8 mouse cellular contexts compared by ENCODE assay signal in genomic region chr8:121952122-121952521, GRCm38 (mm10). TPM values are rescaled to one million over a fixed set of nuclear protein-coding genes. Genes with fewer than 3 reads are reported as not detected.
DNase-seq lines count a peak whose midpoint lies in the region; ATAC-seq and TF ChIP-seq lines count a peak whose summit lies in the region.

No protein-coding gene starts in this region.

- no peak for ATAC-seq in heart, embryonic 14.5 days (ENCODE audit: insufficient number of reproducible peaks, insufficient read depth, low FRiP score, low read depth)
- no peak for ATAC-seq in G1E (ENCODE audit: extremely low read depth, insufficient number of reproducible peaks, low FRiP score, poor library complexity, severe bottlenecking)
- ATAC-seq in hindbrain, embryonic 12.5 days (ENCODE audit: low FRiP score): no peak
- no peak for ATAC-seq in midbrain, embryonic 11.5 days (ENCODE audit: low FRiP score)

- no peaks in the 10 kb centered on the region for H3K9me3 ChIP-seq in heart, embryonic 14.5 days (ENCODE audit: control insufficient read depth, low read length)
- H3K9me3 ChIP-seq in G1E (replicated peaks): no peaks in the 10 kb centered on the region
- H3K9me3 ChIP-seq in hindbrain, embryonic 12.5 days (replicated peaks): no peaks in the 10 kb centered on the region
- H3K9me3 ChIP-seq in midbrain, embryonic 11.5 days (ENCODE audit: control insufficient read depth, low read length): no peaks in the 10 kb centered on the region

- H3K4me3 ChIP-seq in heart, embryonic 14.5 days (ENCODE audit: control insufficient read depth in 1 of 2, insufficient read depth in 1 of 2, low read depth in 1 of 2, low read length in 2 of 2): peak overlapping the region in 1 of 2 experiments; percentile 91; a peak in 1 of 4 replicates
- H3K4me3 ChIP-seq in G1E (ENCODE audit: low read depth, low read length): peak overlapping the region; percentile 63; the same call in 1 of the 2 replicates
- H3K4me3 ChIP-seq in hindbrain, embryonic 12.5 days: peak overlapping the region; percentile 11
- H3K4me3 ChIP-seq in midbrain, embryonic 11.5 days (ENCODE audit: low read depth, low read length): no peak overlapping the region

- peaks cover 32% of the 10 kb centered on the region for H3K36me3 ChIP-seq in heart, embryonic 14.5 days (ENCODE audit: control insufficient read depth, insufficient read depth, low read length)
- H3K36me3 ChIP-seq in G1E (replicated peaks): peaks cover 39% of the 10 kb centered on the region
- peaks cover 17% of the 10 kb centered on the region for H3K36me3 ChIP-seq in hindbrain, embryonic 12.5 days
- H3K36me3 ChIP-seq in midbrain, embryonic 11.5 days (ENCODE audit: control insufficient read depth, insufficient read depth, low read length): no peaks in the 10 kb centered on the region; the same call in none of the 2 replicates

- peak overlapping the region; percentile 94 for H3K4me2 ChIP-seq in heart, embryonic 14.5 days (ENCODE audit: low read length)
- peak overlapping the region; percentile 93 for H3K4me2 ChIP-seq in hindbrain, embryonic 12.5 days (replicated peaks)
- H3K4me2 ChIP-seq in midbrain, embryonic 11.5 days: peak overlapping the region; percentile 94

- no peak for TF ChIP-seq CTCF in G1E (IDR thresholded peaks at IDR 0.05; ENCODE audit: low read depth, low read length)

- DNase-seq in heart, adult 8-10 months (ENCODE audit: low spot score): no peak
- DNase-seq in G1E (ENCODE audit: low spot score): no peak
- peak; percentile 60 for DNase-seq in midbrain, embryonic 11.5 days (ENCODE audit: low spot score, missing footprints)
- no peak for DNase-seq in embryo, embryonic 9.5 days (ENCODE audit: extremely low spot score)
- DNase-seq in cerebellum, adult 9-11 months: no peak
- DNase-seq in urinary bladder, adult 2 months (ENCODE audit: low spot score): no peak

- peaks cover 27 to 61% of the 10 kb centered on the region in 2 experiments for H3K4me1 ChIP-seq in heart, embryonic 14.5 days (ENCODE audit: control insufficient read depth in 2 of 2, insufficient read depth in 2 of 2, low read length in 2 of 2)
- H3K4me1 ChIP-seq in G1E (ENCODE audit: insufficient read depth, low read depth, low read length): peaks cover 82% of the 10 kb centered on the region
- H3K4me1 ChIP-seq in hindbrain, embryonic 12.5 days: peaks cover 47% of the 10 kb centered on the region
- H3K4me1 ChIP-seq in midbrain, embryonic 11.5 days (ENCODE audit: control insufficient read depth, insufficient read depth, low read length): peaks cover 23% of the 10 kb centered on the region

- no peaks in the 10 kb centered on the region for H3K27me3 ChIP-seq in heart, embryonic 14.5 days (ENCODE audit: control insufficient read depth, insufficient read depth, low read length)
- H3K27me3 ChIP-seq in G1E (ENCODE audit: insufficient read depth, low read length): no peaks in the 10 kb centered on the region
- H3K27me3 ChIP-seq in hindbrain, embryonic 12.5 days: no peaks in the 10 kb centered on the region
- no peaks in the 10 kb centered on the region for H3K27me3 ChIP-seq in midbrain, embryonic 11.5 days (ENCODE audit: control insufficient read depth, insufficient read depth, low read length)

- H3K9ac ChIP-seq in heart, embryonic 14.5 days (ENCODE audit: low read length): peak overlapping the region; percentile 31; the same call in 1 of the 2 replicates
- H3K9ac ChIP-seq in hindbrain, embryonic 12.5 days: peak overlapping the region; percentile 49
- H3K9ac ChIP-seq in midbrain, embryonic 11.5 days (ENCODE audit: low read length): peak overlapping the region; percentile 41; the same call in 1 of the 2 replicates

- no peak overlapping the region for H3K27ac ChIP-seq in heart, embryonic 14.5 days (replicated peaks in 1 of 2; ENCODE audit: control insufficient read depth in 1 of 2, insufficient read depth in 1 of 2, low read depth in 2 of 2, low read length in 2 of 2)
- H3K27ac ChIP-seq in hindbrain, embryonic 12.5 days: no peak overlapping the region
- no peak overlapping the region for H3K27ac ChIP-seq in midbrain, embryonic 11.5 days (ENCODE audit: low read depth, low read length)

RNA-seq across cellular contexts. Expression of gene Banp, which starts 2.6 kb away (rescaled TPM):
- 21.2 and 24.8 TPM in 2 replicates for polyA plus RNA-seq in heart, embryonic 14.5 days (2014; fragmentation: Nextera tagmentation; extraction: Ambion mirVana)
- 10 to 100 TPM in 3 of 4 experiments, 1 to 10 TPM in 1; 7.6 to 24.8 (median 17.2) TPM for total RNA-seq in heart, adult 8-10 months (2022)
- total RNA-seq in G1E (2014; fragmentation: Nextera tagmentation) (35.7 and 43.5 TPM in 2 replicates), G1E (2017) (42.5 and 46.6 TPM in 2 replicates)
- polyA plus RNA-seq in G1E (2012): 49.1 and 50.7 TPM in 2 replicates
- 48.3 and 57.3 TPM in 2 replicates for polyA plus RNA-seq in hindbrain, embryonic 12.5 days (2016; fragmentation: Nextera tagmentation; extraction: Ambion mirVana)
- 48.8 and 53.4 TPM in 2 replicates for polyA plus RNA-seq in midbrain, embryonic 11.5 days (2014; fragmentation: Nextera tagmentation; extraction: Ambion mirVana)
- 32.7 and 45.7 TPM in 2 replicates for polyA plus RNA-seq in urinary bladder, adult 2 months (2012; rRNA removed)

RNA-seq across cellular contexts. Expression of gene Car5a, which starts 7.4 kb away (rescaled TPM):
- not detected in 2 replicates for polyA plus RNA-seq in heart, embryonic 14.5 days (2014; fragmentation: Nextera tagmentation; extraction: Ambion mirVana)
- total RNA-seq in heart, adult 8-10 months (2022): under 1 TPM in 1 of 4 experiments, not detected in 3; 0.23 TPM
- total RNA-seq in G1E (2014; fragmentation: Nextera tagmentation) (0.68 and 1.4 TPM in 2 replicates), G1E (2017) (0.16 TPM in 1 of 2 replicates, not detected in the other)
- 0.41 and 0.57 TPM in 2 replicates for polyA plus RNA-seq in G1E (2012)
- polyA plus RNA-seq in hindbrain, embryonic 12.5 days (2016; fragmentation: Nextera tagmentation; extraction: Ambion mirVana): 0.18 TPM in 1 of 2 replicates, not detected in the other
- polyA plus RNA-seq in midbrain, embryonic 11.5 days (2014; fragmentation: Nextera tagmentation; extraction: Ambion mirVana): 0.14 TPM in 1 of 2 replicates, not detected in the other
- 0.07 TPM in 1 of 2 replicates, not detected in the other for polyA plus RNA-seq in urinary bladder, adult 2 months (2012; rRNA removed)

RNA-seq across cellular contexts. Expression of gene Slc7a5, which starts 44.6 kb away (rescaled TPM):
- polyA plus RNA-seq in heart, embryonic 14.5 days (2014; fragmentation: Nextera tagmentation; extraction: Ambion mirVana): 18.7 and 18.8 TPM in 2 replicates
- 1 to 10 TPM; 3.8 to 4.8 (median 4.2) TPM for total RNA-seq in heart, adult 8-10 months (2022)
- 88.8 and 141 TPM in 2 replicates for total RNA-seq in G1E (2014; fragmentation: Nextera tagmentation)
- total RNA-seq in G1E (2017): 32.5 and 32.6 TPM in 2 replicates
- polyA plus RNA-seq in G1E (2012): 92.9 and 127 TPM in 2 replicates
- 29.4 and 33.2 TPM in 2 replicates for polyA plus RNA-seq in hindbrain, embryonic 12.5 days (2016; fragmentation: Nextera tagmentation; extraction: Ambion mirVana)
- 34.9 and 36.5 TPM in 2 replicates for polyA plus RNA-seq in midbrain, embryonic 11.5 days (2014; fragmentation: Nextera tagmentation; extraction: Ambion mirVana)
- polyA plus RNA-seq in urinary bladder, adult 2 months (2012; rRNA removed): 11.0 and 14.1 TPM in 2 replicates
